Mouse (Mus musculus): ENCODE results near the gene Gstm7. TPM values are rescaled to one million over a fixed set of nuclear protein-coding genes. Genes with fewer than 3 reads are reported as not detected.
A peak's percentile ranks its signal among the peaks of the same experiment; 100 is the strongest.

Gene Gstm7
- polyA plus RNA-seq, 1 experiment from 2014 or later = 26.8 TPM

DNA sequence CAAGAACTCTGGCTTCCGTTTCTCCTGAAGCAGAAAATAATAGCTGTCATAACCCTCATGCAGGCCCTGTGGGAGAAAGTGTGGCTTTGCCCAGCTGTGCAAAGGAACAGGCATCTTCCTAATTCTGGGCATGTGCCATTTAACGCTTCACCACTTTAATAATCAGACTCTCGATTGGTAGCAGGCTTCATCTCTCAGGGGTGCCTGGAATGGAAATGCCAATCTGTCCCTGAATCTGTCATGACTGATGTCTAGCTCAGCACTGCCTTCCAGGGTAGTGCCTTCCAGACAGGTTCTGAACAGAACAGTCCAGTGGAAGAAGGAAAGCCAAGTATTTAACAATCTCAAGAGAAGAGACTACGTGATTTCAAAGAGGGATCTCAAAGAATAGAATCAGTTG, 9.6 kb upstream of the Gstm7 start:
- Histone ChIP-seq H3K4me3 (ENCODE audit: low read length) (no peak overlapping the region), H3K4me2 (ENCODE audit: low read depth, low read length) (no peak overlapping the region), H3K4me1 (ENCODE audit: control insufficient read depth, insufficient read depth, low read length) (peaks cover 10% of the 10 kb centered on the region), H3K9ac (ENCODE audit: low read length) (no peak overlapping the region), H3K9me3 (replicated peaks; ENCODE audit: control insufficient read depth, low read length) (no peaks in the 10 kb centered on the region), H3K36me3 (ENCODE audit: control insufficient read depth, insufficient read depth) (no peaks in the 10 kb centered on the region), H3K27me3 (ENCODE audit: control insufficient read depth, insufficient read depth, low read length) (0 out of 2 replicates have a peak, but pooled peaks cover 3% of the 10 kb centered on the region), H3K27ac (ENCODE audit: low read length) (no peak overlapping the region)
- 58% methylated on average over 4 of the region's 4 CpGs for WGBS
- no peak for ATAC-seq (replicated peaks; ENCODE audit: extremely low read depth, insufficient read depth, low FRiP score)

DNA sequence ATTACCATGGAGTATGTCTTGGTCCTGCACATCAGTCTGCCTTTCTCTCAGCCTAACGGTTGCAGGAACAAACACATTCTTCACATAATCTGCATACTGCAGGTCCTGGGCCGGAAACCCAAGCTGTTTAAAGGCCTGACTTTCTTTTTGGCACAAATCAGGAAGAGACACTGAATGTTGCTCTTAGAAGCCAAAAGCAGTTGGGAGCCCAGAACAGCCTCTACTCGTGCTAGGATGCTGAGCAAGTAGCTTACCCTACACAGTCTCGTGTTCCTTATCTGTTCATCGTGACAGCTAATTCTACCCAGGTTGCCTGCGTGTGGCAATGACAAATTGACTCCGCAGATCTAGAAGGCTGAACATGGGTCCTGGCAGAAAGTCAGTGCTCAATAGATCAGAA, 8.9 kb upstream of the Gstm7 start:
- WGBS = 43% methylated on average over 7 of the region's 7 CpGs
- H3K9ac ChIP-seq (ENCODE audit: low read length) = no peak overlapping the region
- H3K4me3 ChIP-seq (ENCODE audit: low read length) = no peak overlapping the region
- no peak for ATAC-seq (replicated peaks; ENCODE audit: extremely low read depth, insufficient read depth, low FRiP score)
- H3K27ac ChIP-seq (ENCODE audit: low read length) = no peak overlapping the region
- 0 out of 2 replicates have a peak, but pooled peaks cover 3% of the 10 kb centered on the region for H3K27me3 ChIP-seq (ENCODE audit: control insufficient read depth, insufficient read depth, low read length)
- no peaks in the 10 kb centered on the region for H3K36me3 ChIP-seq (ENCODE audit: control insufficient read depth, insufficient read depth)
- H3K9me3 ChIP-seq (replicated peaks; ENCODE audit: control insufficient read depth, low read length) = no peaks in the 10 kb centered on the region
- peaks cover 14% of the 10 kb centered on the region for H3K4me1 ChIP-seq (ENCODE audit: control insufficient read depth, insufficient read depth, low read length)
- H3K4me2 ChIP-seq (ENCODE audit: low read depth, low read length) = no peak overlapping the region

DNA sequence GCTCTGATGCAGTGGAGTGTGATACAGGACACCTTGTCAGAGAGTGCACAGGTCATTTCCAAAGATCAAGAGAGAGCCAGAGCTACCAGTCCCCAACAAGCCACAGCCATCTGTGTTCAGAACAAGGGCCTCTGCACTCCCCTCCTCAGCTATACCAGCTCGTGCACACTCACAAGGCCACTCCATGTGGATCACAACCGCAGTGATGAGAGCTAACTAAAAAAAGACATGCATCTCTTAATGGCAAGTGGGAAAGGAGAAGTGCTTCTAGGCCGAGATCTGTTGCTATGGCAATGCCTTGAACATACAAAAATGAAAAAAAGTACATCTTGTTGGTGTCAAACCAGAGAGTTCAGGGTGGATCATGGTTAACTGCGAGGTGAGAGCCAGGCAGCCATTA, 8.2 kb upstream of the Gstm7 start:
- H3K27ac ChIP-seq (ENCODE audit: low read length) = no peak overlapping the region
- H3K4me1 ChIP-seq (ENCODE audit: control insufficient read depth, insufficient read depth, low read length) = peaks cover 17% of the 10 kb centered on the region
- no peak overlapping the region for H3K4me2 ChIP-seq (ENCODE audit: low read depth, low read length)
- H3K36me3 ChIP-seq (ENCODE audit: control insufficient read depth, insufficient read depth) = no peaks in the 10 kb centered on the region
- no peak overlapping the region for H3K9ac ChIP-seq (ENCODE audit: low read length)
- WGBS = 61% methylated on average over 4 of the region's 4 CpGs
- no peak for ATAC-seq (replicated peaks; ENCODE audit: extremely low read depth, insufficient read depth, low FRiP score)
- H3K27me3 ChIP-seq (ENCODE audit: control insufficient read depth, insufficient read depth, low read length) = 0 out of 2 replicates have a peak, but pooled peaks cover 3% of the 10 kb centered on the region
- H3K4me3 ChIP-seq (ENCODE audit: low read length) = no peak overlapping the region
- H3K9me3 ChIP-seq (replicated peaks; ENCODE audit: control insufficient read depth, low read length) = no peaks in the 10 kb centered on the region

DNA sequence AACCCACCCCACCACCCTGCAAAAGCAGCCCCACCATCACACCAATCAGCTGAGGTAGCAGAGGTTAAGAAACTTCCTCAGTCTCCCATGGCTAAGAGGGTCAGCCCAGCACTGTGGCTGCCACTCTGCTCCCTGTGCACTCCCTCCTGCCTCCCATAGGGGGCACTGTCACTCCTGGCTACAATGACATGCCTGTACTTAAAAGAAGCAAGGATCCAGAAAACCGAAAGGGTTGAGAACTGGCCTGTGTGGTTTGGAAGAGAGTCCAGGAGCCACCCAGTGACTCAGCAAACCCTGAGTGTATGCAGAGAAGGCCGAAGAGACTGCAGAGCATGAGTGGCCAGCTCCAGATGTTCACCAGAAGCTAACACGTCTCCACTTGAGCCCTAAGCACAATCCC, 7.8 kb upstream of the Gstm7 start:
- H3K4me2 ChIP-seq (ENCODE audit: low read depth, low read length) = no peak overlapping the region
- ATAC-seq (replicated peaks; ENCODE audit: extremely low read depth, insufficient read depth, low FRiP score) = peak; percentile 49; the same call in 1 of the 2 replicates
- H3K27me3 ChIP-seq (ENCODE audit: control insufficient read depth, insufficient read depth, low read length) = 0 out of 2 replicates have a peak, but pooled peaks cover 3% of the 10 kb centered on the region
- peaks cover 17% of the 10 kb centered on the region for H3K4me1 ChIP-seq (ENCODE audit: control insufficient read depth, insufficient read depth, low read length)
- no peaks in the 10 kb centered on the region for H3K9me3 ChIP-seq (replicated peaks; ENCODE audit: control insufficient read depth, low read length)
- no peak overlapping the region for H3K9ac ChIP-seq (ENCODE audit: low read length)
- WGBS = 53% methylated on average over 3 of the region's 3 CpGs
- no peak overlapping the region for H3K27ac ChIP-seq (ENCODE audit: low read length)
- H3K4me3 ChIP-seq (ENCODE audit: low read length) = no peak overlapping the region
- H3K36me3 ChIP-seq (ENCODE audit: control insufficient read depth, insufficient read depth) = no peaks in the 10 kb centered on the region

DNA sequence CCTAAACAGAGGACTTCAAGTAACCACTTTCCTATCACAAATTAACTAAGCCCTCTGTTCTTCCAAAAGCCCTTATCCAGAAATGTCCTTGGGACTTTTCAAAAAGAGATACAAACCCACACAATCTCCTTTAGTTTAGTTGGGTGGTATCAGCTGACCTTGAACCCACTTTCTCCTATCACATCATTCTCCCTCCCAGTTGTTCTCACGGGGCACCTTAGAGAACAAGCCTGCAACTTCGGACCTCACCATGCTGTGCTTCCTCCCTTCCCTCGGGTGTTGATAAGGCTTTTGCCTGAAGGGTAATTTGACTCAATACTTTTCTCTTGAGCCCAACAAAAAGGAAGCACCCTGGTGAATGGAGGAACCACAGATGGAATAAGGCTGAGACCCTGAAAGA, 4.3 kb upstream of the Gstm7 start:
- no peak overlapping the region for H3K4me2 ChIP-seq (ENCODE audit: low read depth, low read length)
- H3K9me3 ChIP-seq (replicated peaks; ENCODE audit: control insufficient read depth, low read length) = no peaks in the 10 kb centered on the region
- H3K4me3 ChIP-seq (ENCODE audit: low read length) = no peak overlapping the region
- H3K27me3 ChIP-seq (ENCODE audit: control insufficient read depth, insufficient read depth, low read length) = no peaks in the 10 kb centered on the region
- 23% methylated on average over 3 of the region's 3 CpGs for WGBS
- ATAC-seq (replicated peaks; ENCODE audit: extremely low read depth, insufficient read depth, low FRiP score) = no peak
- H3K4me1 ChIP-seq (ENCODE audit: control insufficient read depth, insufficient read depth, low read length) = peaks cover 20% of the 10 kb centered on the region
- no peaks in the 10 kb centered on the region for H3K36me3 ChIP-seq (ENCODE audit: control insufficient read depth, insufficient read depth)
- H3K9ac ChIP-seq (ENCODE audit: low read length) = no peak overlapping the region
- H3K27ac ChIP-seq (ENCODE audit: low read length) = no peak overlapping the region

DNA sequence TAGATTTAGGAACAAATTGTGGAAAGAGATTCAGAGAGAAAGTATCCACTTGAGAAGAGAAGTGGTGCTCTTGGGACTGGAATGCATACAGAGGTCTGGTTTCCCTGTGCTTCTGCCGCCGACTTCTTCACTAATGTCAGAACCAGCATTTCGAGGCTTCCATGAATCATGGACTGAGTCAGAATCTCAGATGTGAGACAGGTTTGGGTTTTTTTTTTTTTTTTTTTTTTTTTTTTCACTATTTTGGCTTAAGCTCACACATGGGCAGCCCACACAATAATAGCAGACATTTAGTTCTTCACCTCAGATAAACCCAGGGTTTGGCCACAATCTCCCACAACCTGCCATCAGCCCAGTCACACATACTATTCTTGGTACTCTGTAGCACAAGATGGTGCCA, 3.7 kb upstream of the Gstm7 start:
- H3K4me2 ChIP-seq (ENCODE audit: low read depth, low read length) = no peak overlapping the region
- no peaks in the 10 kb centered on the region for H3K27me3 ChIP-seq (ENCODE audit: control insufficient read depth, insufficient read depth, low read length)
- no peak overlapping the region for H3K4me3 ChIP-seq (ENCODE audit: low read length)
- H3K36me3 ChIP-seq (ENCODE audit: control insufficient read depth, insufficient read depth) = no peaks in the 10 kb centered on the region
- no peak overlapping the region for H3K27ac ChIP-seq (ENCODE audit: low read length)
- H3K4me1 ChIP-seq (ENCODE audit: control insufficient read depth, insufficient read depth, low read length) = peaks cover 16% of the 10 kb centered on the region
- no peak overlapping the region for H3K9ac ChIP-seq (ENCODE audit: low read length)
- no peak for ATAC-seq (replicated peaks; ENCODE audit: extremely low read depth, insufficient read depth, low FRiP score)
- H3K9me3 ChIP-seq (replicated peaks; ENCODE audit: control insufficient read depth, low read length) = no peaks in the 10 kb centered on the region
- WGBS = 48% methylated on average over 3 of the region's 3 CpGs

DNA sequence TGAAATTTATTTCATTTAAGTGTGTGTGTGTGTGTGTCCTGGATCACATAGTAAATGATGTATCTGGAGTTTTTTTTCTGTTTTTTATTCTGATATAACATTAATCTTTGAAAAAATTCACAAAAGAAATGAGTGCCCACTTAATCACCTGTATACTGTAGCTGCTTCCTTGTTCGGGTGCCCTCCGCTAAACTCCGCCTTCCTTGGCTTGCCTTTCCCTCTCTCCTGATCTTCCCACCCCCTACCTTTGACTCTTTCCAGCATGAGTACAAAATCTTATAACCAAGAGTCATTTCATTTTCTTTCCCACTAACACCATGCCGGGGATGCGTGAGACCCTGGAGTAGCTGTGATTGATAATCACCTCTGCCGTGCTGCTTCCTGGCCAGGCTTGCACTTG, 511 bp upstream of the Gstm7 start:
- no peaks in the 10 kb centered on the region for H3K36me3 ChIP-seq (ENCODE audit: control insufficient read depth, insufficient read depth)
- peaks cover 13% of the 10 kb centered on the region for H3K4me1 ChIP-seq (ENCODE audit: control insufficient read depth, insufficient read depth, low read length)
- no peak overlapping the region for H3K9ac ChIP-seq (ENCODE audit: low read length)
- H3K27me3 ChIP-seq (ENCODE audit: control insufficient read depth, insufficient read depth, low read length) = no peaks in the 10 kb centered on the region
- no peaks in the 10 kb centered on the region for H3K9me3 ChIP-seq (replicated peaks; ENCODE audit: control insufficient read depth, low read length)
- 59% methylated on average over 6 of the region's 6 CpGs for WGBS
- no peak overlapping the region for H3K4me3 ChIP-seq (ENCODE audit: low read length)
- H3K27ac ChIP-seq (ENCODE audit: low read length) = peak overlapping the region; percentile 65
- no peak overlapping the region for H3K4me2 ChIP-seq (ENCODE audit: low read depth, low read length)
- no peak for ATAC-seq (replicated peaks; ENCODE audit: extremely low read depth, insufficient read depth, low FRiP score)

DNA sequence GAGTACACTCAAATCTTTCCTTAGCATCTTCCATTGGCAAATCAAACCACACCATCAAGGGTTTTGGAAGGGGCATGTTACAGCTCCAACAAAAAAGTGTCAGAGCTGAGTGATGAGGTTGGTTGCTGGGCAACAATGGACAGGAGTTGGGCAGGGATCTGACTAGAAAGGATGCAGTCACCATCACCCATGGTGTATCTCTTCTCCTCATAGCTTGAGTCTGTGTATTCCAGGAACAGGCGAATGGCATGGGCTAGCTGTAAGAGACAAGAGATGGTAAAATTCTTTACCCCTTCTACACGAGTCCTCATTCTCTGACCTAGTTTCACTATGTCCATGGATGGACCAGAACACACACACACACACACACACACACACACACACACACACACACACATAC, 483 bp downstream of the Gstm7 start:
- Histone ChIP-seq H3K9ac (ENCODE audit: low read length) (peak overlapping the region; percentile 34; the same call in 1 of the 2 replicates), H3K27ac (ENCODE audit: low read length) (peak overlapping the region; percentile 81), H3K4me3 (ENCODE audit: low read length) (peak overlapping the region; percentile 50), H3K4me2 (ENCODE audit: low read depth, low read length) (peak overlapping the region; percentile 65), H3K36me3 (ENCODE audit: control insufficient read depth, insufficient read depth) (no peaks in the 10 kb centered on the region), H3K9me3 (replicated peaks; ENCODE audit: control insufficient read depth, low read length) (no peaks in the 10 kb centered on the region), H3K27me3 (ENCODE audit: control insufficient read depth, insufficient read depth, low read length) (no peaks in the 10 kb centered on the region), H3K4me1 (ENCODE audit: control insufficient read depth, insufficient read depth, low read length) (peaks cover 13% of the 10 kb centered on the region)
- 61% methylated on average over 2 of the region's 2 CpGs for WGBS
- ATAC-seq (replicated peaks; ENCODE audit: extremely low read depth, insufficient read depth, low FRiP score) = no peak

DNA sequence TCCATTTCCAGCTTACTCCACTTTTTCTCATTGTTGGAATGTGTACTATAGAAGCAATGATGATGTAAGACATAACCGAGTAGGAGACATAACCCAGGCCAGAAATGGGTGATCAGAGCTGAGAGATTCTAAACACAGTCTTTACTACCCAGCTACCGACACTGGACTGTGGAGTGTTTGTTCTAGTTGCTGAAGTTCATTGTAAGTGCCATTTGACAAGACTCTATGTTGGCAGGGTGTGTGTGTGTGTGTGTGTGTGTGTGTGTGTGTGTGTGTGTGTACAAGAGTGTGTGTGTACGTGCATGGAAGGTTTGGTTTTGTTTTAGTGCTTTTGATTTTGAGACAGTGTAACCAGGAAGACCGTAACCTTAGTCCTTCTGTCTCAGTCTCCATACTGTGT, 1.9 kb downstream of the Gstm7 start:
- no peak for ATAC-seq (replicated peaks; ENCODE audit: extremely low read depth, insufficient read depth, low FRiP score)
- 74% methylated on average over 4 of the region's 4 CpGs for WGBS
- Histone ChIP-seq H3K4me3 (ENCODE audit: low read length) (no peak overlapping the region), H3K9ac (ENCODE audit: low read length) (no peak overlapping the region), H3K27ac (ENCODE audit: low read length) (no peak overlapping the region), H3K4me2 (ENCODE audit: low read depth, low read length) (no peak overlapping the region), H3K9me3 (replicated peaks; ENCODE audit: control insufficient read depth, low read length) (no peaks in the 10 kb centered on the region), H3K27me3 (ENCODE audit: control insufficient read depth, insufficient read depth, low read length) (no peaks in the 10 kb centered on the region), H3K4me1 (ENCODE audit: control insufficient read depth, insufficient read depth, low read length) (peaks cover 6% of the 10 kb centered on the region), H3K36me3 (ENCODE audit: control insufficient read depth, insufficient read depth) (no peaks in the 10 kb centered on the region)

DNA sequence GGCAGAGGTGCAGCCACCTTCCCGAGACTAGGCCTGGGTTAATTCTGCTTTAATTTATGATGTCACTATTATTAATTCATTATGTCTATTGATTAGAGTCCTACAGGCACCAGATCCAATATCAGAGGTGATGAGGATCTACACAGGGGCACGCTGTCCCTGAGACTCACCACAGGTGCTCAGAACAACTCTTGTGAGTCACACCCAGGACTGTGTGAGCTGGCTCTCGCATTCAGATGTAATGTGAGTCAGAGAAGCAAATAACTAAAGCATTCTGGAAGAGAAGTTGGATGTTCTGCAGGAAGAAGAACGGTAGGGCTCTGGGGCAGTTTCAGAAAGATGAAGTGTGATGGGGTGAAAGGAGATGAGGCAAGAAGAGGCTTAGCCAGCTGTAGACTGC, 2.4 kb downstream of the Gstm7 start:
- Histone ChIP-seq H3K36me3 (ENCODE audit: control insufficient read depth, insufficient read depth) (no peaks in the 10 kb centered on the region), H3K4me1 (ENCODE audit: control insufficient read depth, insufficient read depth, low read length) (peaks cover 6% of the 10 kb centered on the region), H3K4me3 (ENCODE audit: low read length) (no peak overlapping the region), H3K27ac (ENCODE audit: low read length) (no peak overlapping the region), H3K27me3 (ENCODE audit: control insufficient read depth, insufficient read depth, low read length) (no peaks in the 10 kb centered on the region), H3K4me2 (ENCODE audit: low read depth, low read length) (no peak overlapping the region), H3K9ac (ENCODE audit: low read length) (no peak overlapping the region), H3K9me3 (replicated peaks; ENCODE audit: control insufficient read depth, low read length) (no peaks in the 10 kb centered on the region)
- no peak for ATAC-seq (replicated peaks; ENCODE audit: extremely low read depth, insufficient read depth, low FRiP score)
- WGBS = 81% methylated on average over 4 of the region's 4 CpGs
